Mouse (Mus musculus) mammary gland, adult 2 months (tissue): ENCODE results near the gene Ptgr1. TPM values are rescaled to one million over a fixed set of nuclear protein-coding genes. Genes with fewer than 3 reads are reported as not detected.

ENCODE experiments used
- polyA plus RNA-seq: library from polyadenylated mRNA; depleted of rRNA; stranded (reverse); fragments of >200 nt; gene quantifications from 2 replicates; pipeline ENCODE4 v1.2.3, GENCODE M21; 2012; ENCODE audit warnings: low replicate concordance; rRNA removed

Gene Ptgr1
- 1.4 and 2.8 TPM in 2 replicates for polyA plus RNA-seq

DNA sequence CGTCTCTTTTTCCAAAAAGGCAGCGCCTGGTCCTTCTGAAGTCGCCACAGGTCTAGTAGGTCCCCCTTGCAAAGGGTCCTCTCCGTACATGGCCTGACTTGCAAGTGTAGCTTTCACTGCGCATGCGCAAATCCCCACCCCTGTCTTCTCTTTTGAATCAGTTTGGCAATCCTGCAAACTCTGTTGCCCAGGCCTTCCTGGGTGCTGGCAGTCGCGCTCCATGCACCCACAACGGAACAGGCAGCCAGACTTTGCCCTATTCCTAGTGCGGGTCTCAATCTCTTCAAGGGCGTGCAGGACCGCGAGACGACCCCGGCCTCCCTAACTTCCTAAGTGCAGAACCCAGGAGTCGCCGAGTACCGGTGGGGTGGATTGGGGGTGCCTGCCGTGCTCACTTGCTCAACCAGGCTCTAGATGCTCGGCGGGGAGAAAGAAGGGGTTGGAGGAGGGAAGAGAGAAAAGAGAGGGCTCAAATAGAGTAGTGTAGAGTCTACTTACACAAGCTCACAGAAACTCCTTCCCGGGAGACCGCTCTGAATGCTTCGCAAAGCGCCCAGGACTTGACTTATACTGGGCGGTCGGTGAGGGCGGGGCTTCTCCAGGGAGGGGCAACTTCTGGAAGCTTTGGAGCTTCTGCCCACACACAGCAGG is at the start of gene Ptgr1:
TSS of gene Ptgr1 (minus strand) at position 580 of the 651 bp plus-strand sequence.

DNA sequence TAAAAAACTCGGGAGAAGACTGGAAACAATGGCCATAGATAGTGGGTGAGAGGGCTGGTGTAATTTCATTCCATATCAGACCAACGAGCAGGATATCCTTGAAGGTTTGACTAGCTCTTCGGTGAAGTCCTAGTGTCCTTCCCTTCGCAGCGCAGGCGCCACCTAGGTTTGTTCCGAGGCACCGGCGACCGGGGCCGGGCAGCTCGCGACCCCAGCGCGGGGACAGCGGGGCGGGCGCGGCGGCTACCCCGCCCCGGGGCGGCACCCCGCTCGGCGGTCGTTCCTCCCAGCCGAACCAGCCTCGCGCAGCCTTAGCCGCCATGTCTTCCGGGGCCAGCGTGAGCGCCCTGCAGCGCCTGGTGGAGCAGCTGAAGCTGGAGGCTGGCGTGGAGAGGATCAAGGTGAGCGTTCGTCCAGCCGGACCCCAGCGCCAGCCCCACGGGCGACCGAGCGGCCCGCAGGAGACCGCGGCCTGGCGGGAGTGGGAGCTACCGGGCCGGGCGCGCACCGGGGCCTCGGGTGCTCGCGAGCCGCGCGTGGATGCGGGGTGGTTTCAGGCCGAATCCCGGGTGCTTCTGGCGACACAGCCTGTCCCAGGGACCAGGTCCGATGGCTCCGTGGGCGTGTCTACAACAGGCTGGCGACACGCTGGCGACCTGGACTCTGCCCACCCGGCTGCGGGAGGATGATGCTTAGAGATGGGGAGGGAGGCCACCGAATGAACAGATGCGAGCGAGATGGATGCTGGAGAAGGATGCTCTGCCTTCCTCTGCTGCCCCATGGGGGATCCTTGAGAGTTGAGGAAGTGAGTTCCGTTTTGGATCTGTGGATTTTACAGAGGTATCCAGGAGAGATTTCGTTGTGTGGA is 48.2 kb upstream of the Ptgr1 start, which contains the start of gene Gng10:
TSS of gene Gng10 (plus strand) at position 171 of the 868 bp plus-strand sequence.

DNA sequence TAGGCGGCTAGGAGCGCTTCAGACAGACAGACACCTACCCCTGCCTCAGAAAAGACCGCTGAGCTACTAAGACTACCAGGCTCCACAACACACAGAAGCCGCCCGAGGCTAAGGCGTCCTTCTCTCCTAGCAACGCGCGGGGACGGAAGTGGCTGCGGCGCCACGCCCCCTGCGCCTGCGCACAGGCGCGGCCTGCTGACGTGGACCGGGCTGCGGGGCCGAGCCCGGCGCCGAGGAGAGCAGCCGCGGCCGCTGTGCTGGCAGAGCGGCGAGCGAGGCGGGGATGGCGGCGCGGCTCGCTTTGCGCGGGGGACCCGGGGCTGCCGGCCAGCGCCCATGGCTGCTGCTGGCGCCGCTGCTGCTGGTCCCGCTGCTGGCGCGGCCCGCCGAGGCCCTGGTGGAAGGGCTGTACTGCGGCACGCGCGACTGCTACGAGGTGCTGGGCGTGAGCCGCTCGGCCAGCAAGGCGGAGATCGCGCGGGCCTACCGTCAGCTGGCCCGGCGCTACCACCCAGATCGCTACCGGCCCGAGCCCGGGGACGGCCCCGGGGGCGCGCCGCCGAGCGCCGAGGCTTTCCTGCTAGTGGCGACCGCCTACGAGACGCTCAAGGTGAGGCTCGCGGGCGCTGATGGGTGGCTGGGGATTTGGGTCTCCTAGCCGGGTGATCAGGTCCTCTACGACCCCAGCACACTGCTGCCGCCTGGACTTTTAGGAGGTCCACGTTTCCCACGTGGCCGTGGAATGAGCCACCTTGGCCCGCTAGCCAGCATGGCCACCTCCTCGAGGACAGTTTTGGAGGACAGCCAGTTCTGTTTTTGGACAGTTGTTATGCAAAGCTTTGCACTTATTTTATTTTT is 16.3 kb upstream of the Ptgr1 start, which contains the start of gene Gm20503:
TSS of gene Gm20503 (plus strand) at position 263 of the 858 bp plus-strand sequence.

DNA sequence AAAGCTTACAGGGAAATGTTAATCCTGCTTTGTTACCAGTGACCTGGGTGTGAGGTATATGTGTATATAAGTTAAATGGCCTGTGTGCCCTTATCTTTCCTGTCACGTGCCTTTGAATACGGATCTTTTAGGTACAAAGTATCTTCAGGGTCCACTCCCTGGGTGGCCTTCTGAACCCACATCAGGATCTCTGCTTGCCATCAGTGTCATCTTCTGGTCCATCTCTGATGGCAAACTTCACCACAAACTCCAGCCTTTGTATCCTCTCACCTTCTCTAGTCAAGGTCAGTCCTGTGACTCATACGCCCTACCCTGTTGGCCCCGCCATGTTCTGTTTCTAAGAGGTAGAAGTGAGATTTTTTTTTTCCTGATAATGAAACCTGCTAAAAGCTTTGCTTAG is 7.8 kb upstream of the Ptgr1 start, which contains the start of gene Dnajc25:
TSS of gene Dnajc25 (plus strand) at position 301 of the 400 bp plus-strand sequence.

DNA sequence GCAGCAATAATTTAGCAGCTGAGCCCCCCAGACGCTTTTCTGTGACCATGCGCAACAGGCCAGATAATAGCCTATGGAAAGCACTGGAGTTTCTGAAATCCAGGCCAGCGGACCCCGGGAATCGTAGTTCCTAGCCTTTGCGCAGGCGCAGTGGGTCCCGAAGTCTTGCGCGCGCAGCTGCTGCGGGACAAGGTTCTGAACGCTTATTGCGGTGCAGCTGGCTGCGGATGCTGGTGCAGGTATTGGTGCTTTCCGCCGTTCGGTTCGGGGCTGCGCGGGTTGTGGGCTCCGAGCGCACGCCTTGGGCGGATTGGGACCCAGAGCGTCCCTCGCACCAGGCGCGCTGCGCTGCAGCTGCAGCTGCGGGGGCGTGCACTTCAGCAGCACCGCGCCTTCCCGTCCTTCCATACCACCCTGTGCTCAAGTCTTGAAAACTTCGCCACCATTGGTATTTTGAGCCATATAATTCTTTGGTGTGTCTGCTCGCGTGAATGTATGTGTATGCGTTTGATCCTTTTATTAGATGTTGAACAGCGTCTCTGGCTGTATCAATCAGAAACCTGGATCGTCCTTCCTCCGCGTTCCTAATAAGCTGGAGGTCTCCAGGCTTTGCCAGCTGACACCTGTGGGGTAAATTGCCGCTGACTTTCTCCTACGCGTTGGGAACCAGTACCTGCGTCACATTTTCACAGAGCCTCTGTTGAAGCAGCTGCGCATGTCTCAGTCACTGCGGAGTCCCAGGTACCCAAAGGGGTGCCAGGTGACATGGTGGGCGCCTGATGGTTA is 43.3 kb downstream of the Ptgr1 start, which contains the start of gene Zkscan16:
TSS of gene Zkscan16 (plus strand) at position 209 of the 786 bp plus-strand sequence.

Other genes starting within 250 kb of the Ptgr1 start
- gene Olfr267, start 199.4 kb downstream of the Ptgr1 start, polyA plus RNA-seq, result not detected in 2 replicates
- gene Ecpas, start 74.4 kb downstream of the Ptgr1 start, polyA plus RNA-seq, result 21.4 and 38.1 TPM in 2 replicates
- gene Zkscan16, start 43.5 kb downstream of the Ptgr1 start, polyA plus RNA-seq, result not detected in 2 replicates
- gene Dnajc25, start 7.9 kb upstream of the Ptgr1 start, polyA plus RNA-seq, result 3.6 and 6.2 TPM in 2 replicates
- 1.1 TPM in 1 of 2 replicates, not detected in the other for gene Gm20503, start 16.1 kb upstream of the Ptgr1 start, polyA plus RNA-seq
- gene Gng10, start 48.0 kb upstream of the Ptgr1 start, polyA plus RNA-seq, result 20.5 and 22.2 TPM in 2 replicates
- gene AI481877, start 151.9 kb upstream of the Ptgr1 start, polyA plus RNA-seq, result not detected in 2 replicates
- gene Ugcg, start 202.1 kb upstream of the Ptgr1 start, polyA plus RNA-seq, result 31.4 and 53.3 TPM in 2 replicates